Mouse (Mus musculus): ENCODE measurements at regions not wholly inside any gene's neighbourhood (a gene's known extent, or its start where the extent isn't known, plus 50 kb on each side); places are given as distances from the start of the nearest gene placed in this dataset.

- H3K4me2 ChIP-seq (replicated peaks) = no peak overlapping the region
- peaks cover 10% of the 10 kb centered on the region; the same call in 1 of the 2 replicates for H3K4me1 ChIP-seq (replicated peaks; ENCODE audit: control insufficient read depth, insufficient read depth, low read length)
- no peak overlapping the region for H3K27ac ChIP-seq
- no peak overlapping the region for H3K4me3 ChIP-seq (replicated peaks; ENCODE audit: low read length)
- H3K9ac ChIP-seq = no peak overlapping the region
- H3K27me3 ChIP-seq (ENCODE audit: control insufficient read depth, insufficient read depth, low read length) = peaks cover 23% of the 10 kb centered on the region
- DNase-seq (ENCODE audit: low spot score) = peak; percentile 90
- ATAC-seq (ENCODE audit: low FRiP score) = no peak
- H3K36me3 ChIP-seq (replicated peaks; ENCODE audit: control insufficient read depth, insufficient read depth) = no peaks in the 10 kb centered on the region
- no peaks in the 10 kb centered on the region for H3K9me3 ChIP-seq (ENCODE audit: control insufficient read depth, low read length)
- WGBS = 17% methylated on average over 11 of the region's 11 CpGs
These were observed 216.4 kb downstream of the Rplp1 start for GRCm38 (mm10) chr9:61697959-61698358.

- 99% methylated on average over 3 of the region's 3 CpGs for WGBS
- no peak for ATAC-seq (ENCODE audit: low FRiP score)
- DNase-seq (ENCODE audit: low spot score) = no peak
These were observed 217.5 kb downstream of the Rplp1 start for GRCm38 (mm10) chr9:61696831-61697230.

GRCm38 (mm10) chr9:61695821-61696220 is 218.5 kb downstream of the Rplp1 start:
- H3K27me3 ChIP-seq (ENCODE audit: control insufficient read depth, insufficient read depth, low read length) = peaks cover 27% of the 10 kb centered on the region

More at GRCm38 (mm10) chr9:61696831-61697230, 217.5 kb downstream of the Rplp1 start:
- no peak overlapping the region for H3K4me3 ChIP-seq (replicated peaks; ENCODE audit: low read length)
- no peak overlapping the region for H3K9ac ChIP-seq
- no peak overlapping the region for H3K4me2 ChIP-seq (replicated peaks)
- no peaks in the 10 kb centered on the region for H3K36me3 ChIP-seq (replicated peaks; ENCODE audit: control insufficient read depth, insufficient read depth)
- no peaks in the 10 kb centered on the region for H3K9me3 ChIP-seq (ENCODE audit: control insufficient read depth, low read length)
- H3K4me1 ChIP-seq (replicated peaks; ENCODE audit: control insufficient read depth, insufficient read depth, low read length) = peaks cover 10% of the 10 kb centered on the region; the same call in 1 of the 2 replicates
- H3K27me3 ChIP-seq (ENCODE audit: control insufficient read depth, insufficient read depth, low read length) = peaks cover 27% of the 10 kb centered on the region
- no peak overlapping the region for H3K27ac ChIP-seq

GRCm38 (mm10) chr9:61695381-61695791 is 219.0 kb downstream of the Rplp1 start:
- WGBS = 7% methylated on average over 9 of the region's 9 CpGs
- Histone ChIP-seq H3K4me3 (replicated peaks; ENCODE audit: low read length) (no peak overlapping the region), H3K9ac (no peak overlapping the region), H3K36me3 (replicated peaks; ENCODE audit: control insufficient read depth, insufficient read depth) (no peaks in the 10 kb centered on the region), H3K9me3 (ENCODE audit: control insufficient read depth, low read length) (no peaks in the 10 kb centered on the region), H3K4me2 (replicated peaks) (no peak overlapping the region), H3K27ac (no peak overlapping the region), H3K27me3 (ENCODE audit: control insufficient read depth, insufficient read depth, low read length) (peaks cover 24% of the 10 kb centered on the region), H3K4me1 (replicated peaks; ENCODE audit: control insufficient read depth, insufficient read depth, low read length) (peaks cover 10% of the 10 kb centered on the region; the same call in 1 of the 2 replicates)
- DNase-seq (ENCODE audit: low spot score) (no peak), ATAC-seq (ENCODE audit: low FRiP score) (no peak)

More at GRCm38 (mm10) chr9:61695821-61696220, 218.5 kb downstream of the Rplp1 start:
- peaks cover 10% of the 10 kb centered on the region; the same call in 1 of the 2 replicates for H3K4me1 ChIP-seq (replicated peaks; ENCODE audit: control insufficient read depth, insufficient read depth, low read length)
- no peaks in the 10 kb centered on the region for H3K36me3 ChIP-seq (replicated peaks; ENCODE audit: control insufficient read depth, insufficient read depth)
- no peak overlapping the region for H3K4me3 ChIP-seq (replicated peaks; ENCODE audit: low read length)
- H3K27ac ChIP-seq = no peak overlapping the region
- H3K9ac ChIP-seq = no peak overlapping the region
- H3K9me3 ChIP-seq (ENCODE audit: control insufficient read depth, low read length) = no peaks in the 10 kb centered on the region
- DNase-seq (ENCODE audit: low spot score) = no peak
- 79% methylated on average over 2 of the region's 2 CpGs for WGBS
- ATAC-seq (ENCODE audit: low FRiP score) = no peak
- no peak overlapping the region for H3K4me2 ChIP-seq (replicated peaks)

- Histone ChIP-seq H3K4me3 (replicated peaks; ENCODE audit: low read length) (no peak overlapping the region), H3K9me3 (ENCODE audit: control insufficient read depth, low read length) (no peaks in the 10 kb centered on the region), H3K27ac (no peak overlapping the region), H3K4me2 (replicated peaks) (no peak overlapping the region), H3K9ac (no peak overlapping the region), H3K27me3 (ENCODE audit: control insufficient read depth, insufficient read depth, low read length) (peaks cover 16% of the 10 kb centered on the region), H3K4me1 (replicated peaks; ENCODE audit: control insufficient read depth, insufficient read depth, low read length) (peaks cover 10% of the 10 kb centered on the region; the same call in 1 of the 2 replicates), H3K36me3 (replicated peaks; ENCODE audit: control insufficient read depth, insufficient read depth) (no peaks in the 10 kb centered on the region)
- no peak for ATAC-seq (ENCODE audit: low FRiP score)
- DNase-seq (ENCODE audit: low spot score) = no peak
- 89% methylated on average over 10 of the region's 10 CpGs for WGBS
These were observed 220.1 kb downstream of the Rplp1 start for GRCm38 (mm10) chr9:61694206-61694605.

- no peaks in the 10 kb centered on the region for H3K36me3 ChIP-seq (replicated peaks; ENCODE audit: control insufficient read depth, insufficient read depth)
- ATAC-seq (ENCODE audit: low FRiP score) (no peak), DNase-seq (ENCODE audit: low spot score) (no peak)
- 91% methylated on average over 3 of the region's 3 CpGs for WGBS
- no peak overlapping the region for H3K27ac ChIP-seq
- H3K27me3 ChIP-seq (ENCODE audit: control insufficient read depth, insufficient read depth, low read length) = peaks cover 16% of the 10 kb centered on the region; the same call in 1 of the 2 replicates
- H3K4me1 ChIP-seq (replicated peaks; ENCODE audit: control insufficient read depth, insufficient read depth, low read length) = peaks cover 8% of the 10 kb centered on the region; the same call in 1 of the 2 replicates
- no peak overlapping the region for H3K4me2 ChIP-seq (replicated peaks)
- H3K9me3 ChIP-seq (ENCODE audit: control insufficient read depth, low read length) = no peaks in the 10 kb centered on the region
- H3K9ac ChIP-seq = no peak overlapping the region
- no peak overlapping the region for H3K4me3 ChIP-seq (replicated peaks; ENCODE audit: low read length)
These were observed 223.6 kb downstream of the Rplp1 start for GRCm38 (mm10) chr9:61690786-61691185.

- 85% methylated on average over 7 of the region's 7 CpGs for WGBS
- H3K9ac ChIP-seq = no peak overlapping the region
- H3K9me3 ChIP-seq (ENCODE audit: control insufficient read depth, low read length) = no peaks in the 10 kb centered on the region
- peaks cover 16% of the 10 kb centered on the region; the same call in 1 of the 2 replicates for H3K27me3 ChIP-seq (ENCODE audit: control insufficient read depth, insufficient read depth, low read length)
- no peak overlapping the region for H3K4me3 ChIP-seq (replicated peaks; ENCODE audit: low read length)
- H3K4me2 ChIP-seq (replicated peaks) = no peak overlapping the region
- no peaks in the 10 kb centered on the region for H3K4me1 ChIP-seq (replicated peaks; ENCODE audit: control insufficient read depth, insufficient read depth, low read length)
- DNase-seq (ENCODE audit: low spot score) (no peak), ATAC-seq (ENCODE audit: low FRiP score) (no peak)
- H3K27ac ChIP-seq = no peak overlapping the region
- no peaks in the 10 kb centered on the region for H3K36me3 ChIP-seq (replicated peaks; ENCODE audit: control insufficient read depth, insufficient read depth)
These were observed 224.4 kb downstream of the Rplp1 start for GRCm38 (mm10) chr9:61689939-61690338.

GRCm38 (mm10) chr9:61689516-61689915 is 224.8 kb downstream of the Rplp1 start:
- no peak overlapping the region for H3K4me2 ChIP-seq (replicated peaks)
- ATAC-seq (ENCODE audit: low FRiP score) = no peak
- H3K36me3 ChIP-seq (replicated peaks; ENCODE audit: control insufficient read depth, insufficient read depth) = no peaks in the 10 kb centered on the region
- H3K27me3 ChIP-seq (ENCODE audit: control insufficient read depth, insufficient read depth, low read length) = peaks cover 13% of the 10 kb centered on the region; the same call in 1 of the 2 replicates
- H3K9me3 ChIP-seq (ENCODE audit: control insufficient read depth, low read length) = no peaks in the 10 kb centered on the region
- H3K9ac ChIP-seq = no peak overlapping the region
- no peak overlapping the region for H3K4me3 ChIP-seq (replicated peaks; ENCODE audit: low read length)
- H3K27ac ChIP-seq = no peak overlapping the region
- 26% methylated on average over 5 of the region's 5 CpGs for WGBS
- DNase-seq (ENCODE audit: low spot score) = no peak
- no peaks in the 10 kb centered on the region for H3K4me1 ChIP-seq (replicated peaks; ENCODE audit: control insufficient read depth, insufficient read depth, low read length)

GRCm38 (mm10) chr9:61683557-61683956 is 230.8 kb downstream of the Rplp1 start:
- ATAC-seq (ENCODE audit: low FRiP score) = no peak
- 67% methylated on average over 4 of the region's 4 CpGs for WGBS
- H3K4me3 ChIP-seq (replicated peaks; ENCODE audit: low read length) = no peak overlapping the region
- no peaks in the 10 kb centered on the region for H3K36me3 ChIP-seq (replicated peaks; ENCODE audit: control insufficient read depth, insufficient read depth)
- H3K27ac ChIP-seq = no peak overlapping the region
- no peak overlapping the region for H3K4me2 ChIP-seq (replicated peaks)
- H3K27me3 ChIP-seq (ENCODE audit: control insufficient read depth, insufficient read depth, low read length) = no peaks in the 10 kb centered on the region
- no peaks in the 10 kb centered on the region for H3K9me3 ChIP-seq (ENCODE audit: control insufficient read depth, low read length)
- H3K9ac ChIP-seq = no peak overlapping the region
- peaks cover 4% of the 10 kb centered on the region; the same call in 1 of the 2 replicates for H3K4me1 ChIP-seq (replicated peaks; ENCODE audit: control insufficient read depth, insufficient read depth, low read length)
- no peak for DNase-seq (ENCODE audit: low spot score)

Measured in hindbrain, embryonic 14.5 days (tissue).